Mouse (Mus musculus) bone marrow macrophage, adult 2 months (primary cell): ENCODE data around the gene Gipc1. TPM values are rescaled to one million over a fixed set of nuclear protein-coding genes. Genes with fewer than 3 reads are reported as not detected.
A peak's percentile ranks its signal among the peaks of the same experiment; 100 is the strongest.

Experiments used
- H3K27ac ChIP-seq: 2 replicates; pipeline ENCODE4 v1.5.1; 2012; ENCODE audit warnings: low read depth, low read length; ENCODE audit not compliant: insufficient read depth
- H3K4me1 ChIP-seq: 2 replicates; pipeline ENCODE4 v1.6.1; 2012; ENCODE audit warnings: low read length; ENCODE audit not compliant: control insufficient read depth, insufficient read depth
- H3K4me3 ChIP-seq: 2 replicates; pipeline ENCODE4 v1.5.1; 2012; ENCODE audit warnings: mild to moderate bottlenecking, low read length, moderate library complexity; ENCODE audit not compliant: insufficient read depth
- CTCF ChIP-seq: IDR thresholded peaks from 2 replicates; pipeline ENCODE4 v1.5.1; 2012; ENCODE audit warnings: low read depth, mild to moderate bottlenecking, low read length, moderate library complexity
- POLR2A ChIP-seq: IDR thresholded peaks from 2 replicates; pipeline ENCODE4 v1.6.1; 2012; ENCODE audit warnings: mild to moderate bottlenecking, low read depth, low read length, borderline replicate concordance
- polyA plus RNA-seq: library from polyadenylated mRNA; stranded (reverse); fragments of >200 nt; gene quantifications from 2 replicates; pipeline ENCODE4 v1.2.4, GENCODE M21; 2012; ENCODE audit not compliant: missing spikeins, insufficient read depth, insufficient read length

Gene Gipc1
- polyA plus RNA-seq, 1 experiment, result 32.2 TPM

- Histone ChIP-seq H3K4me1 (no peaks in the 10 kb centered on the region), H3K4me3 (no peak overlapping the region), H3K27ac (no peak overlapping the region)
- TF ChIP-seq POLR2A, result no peak
- no peak for TF ChIP-seq CTCF
These were observed 22.0 kb downstream of the Gipc1 start for GRCm38 (mm10) chr8:83674497-83674896.

- H3K27ac ChIP-seq, result no peak overlapping the region
- no peak overlapping the region for H3K4me3 ChIP-seq
- H3K4me1 ChIP-seq, result no peaks in the 10 kb centered on the region
- TF ChIP-seq POLR2A (no peak), CTCF (no peak)
These were observed 27.4 kb downstream of the Gipc1 start for GRCm38 (mm10) chr8:83679866-83680265.

- TF ChIP-seq CTCF, result no peak
- no peak for TF ChIP-seq POLR2A
- H3K4me3 ChIP-seq, result no peak overlapping the region
- H3K4me1 ChIP-seq, result no peaks in the 10 kb centered on the region
- no peak overlapping the region for H3K27ac ChIP-seq
These were observed 28.1 kb downstream of the Gipc1 start for GRCm38 (mm10) chr8:83680603-83681002.

GRCm38 (mm10) chr8:83681099-83681498 lies 28.6 kb downstream of the Gipc1 start:
- Histone ChIP-seq H3K27ac (no peak overlapping the region), H3K4me3 (no peak overlapping the region), H3K4me1 (no peaks in the 10 kb centered on the region)
- TF ChIP-seq CTCF, result no peak
- no peak for TF ChIP-seq POLR2A

DNA sequence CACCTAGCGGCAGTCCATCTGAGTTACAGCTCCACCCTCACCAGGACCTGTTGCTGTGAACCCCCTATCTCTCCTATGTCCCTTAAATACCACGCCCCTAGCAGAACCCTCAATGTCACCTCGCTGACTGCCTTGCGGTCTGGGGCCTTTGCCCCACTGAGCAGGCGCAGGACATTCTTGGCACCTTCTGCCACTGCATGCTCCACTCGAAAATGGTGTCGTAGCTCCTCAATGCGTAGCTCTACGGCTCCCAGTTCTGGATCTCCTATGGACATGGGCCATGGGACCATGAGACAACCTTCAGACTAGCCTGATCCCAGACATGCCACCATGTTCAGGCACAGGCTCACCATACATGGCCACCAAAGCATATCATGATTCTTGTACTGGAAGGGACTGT lies 32.0 kb downstream of the Gipc1 start:
- Histone ChIP-seq H3K4me1 (no peaks in the 10 kb centered on the region; the same call in 1 of the 2 replicates), H3K27ac (no peak overlapping the region), H3K4me3 (no peak overlapping the region)
- TF ChIP-seq CTCF, result no peak
- no peak for TF ChIP-seq POLR2A

DNA sequence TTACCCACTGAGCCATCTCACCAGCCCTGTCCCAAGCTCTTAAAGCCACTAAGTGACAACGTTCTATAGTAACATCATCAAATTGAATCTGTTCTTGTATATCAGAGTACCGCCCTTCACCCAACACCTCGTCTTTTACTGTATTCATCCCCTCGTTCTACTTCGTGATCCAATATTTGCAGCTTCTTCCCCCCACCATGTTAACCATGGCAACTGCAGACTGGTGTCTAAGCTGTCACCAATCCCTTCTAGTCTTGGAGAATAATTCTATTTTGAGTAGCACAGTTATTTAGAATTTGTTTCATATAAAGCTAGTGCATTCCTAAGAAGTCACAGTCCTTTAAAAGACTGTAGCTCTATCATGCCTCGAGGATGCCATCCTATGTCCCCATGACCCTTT lies 36.8 kb downstream of the Gipc1 start:
- no peak for TF ChIP-seq POLR2A
- no peak for TF ChIP-seq CTCF
- Histone ChIP-seq H3K4me1 (peaks cover 12% of the 10 kb centered on the region), H3K4me3 (no peak overlapping the region), H3K27ac (no peak overlapping the region)

DNA sequence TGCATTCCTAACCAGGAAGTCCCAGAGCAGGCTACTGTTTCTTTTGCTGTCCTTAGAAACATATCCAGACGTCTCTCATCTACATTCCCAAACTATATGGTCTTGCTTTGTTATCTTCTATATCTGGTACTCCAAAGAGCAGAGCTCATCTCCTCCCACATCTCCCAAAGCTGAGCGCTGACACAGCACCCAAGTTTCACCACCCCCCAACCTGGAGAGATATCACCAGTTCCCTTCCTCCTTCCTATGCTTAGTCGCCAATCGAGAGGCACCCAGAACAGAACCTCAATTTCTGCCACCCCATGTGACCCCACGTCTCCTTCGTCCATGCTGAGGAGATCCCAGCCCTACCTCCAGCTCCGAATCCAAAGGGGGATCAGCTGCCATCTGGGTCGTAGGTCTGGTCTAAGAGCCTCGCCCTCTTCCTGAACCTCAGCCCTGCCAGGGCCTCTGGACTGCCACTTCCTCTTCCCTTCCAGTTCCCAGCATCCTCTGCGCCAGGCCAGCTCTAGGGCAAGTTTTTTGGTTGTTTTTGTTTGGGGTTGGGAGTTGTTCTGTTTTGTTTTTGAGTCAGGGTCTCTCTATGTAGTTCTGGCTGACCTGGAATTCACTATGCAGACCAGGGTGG lies 41.2 kb downstream of the Gipc1 start:
- Histone ChIP-seq H3K4me1 (peaks cover 32% of the 10 kb centered on the region), H3K27ac (peak overlapping the region; percentile 98), H3K4me3 (peak overlapping the region; percentile 68)
- no peak; the same call in 1 of the 2 replicates for TF ChIP-seq CTCF
- TF ChIP-seq POLR2A, result 0 out of 2 replicates have a peak, but pooled peaks have one; percentile 24

DNA sequence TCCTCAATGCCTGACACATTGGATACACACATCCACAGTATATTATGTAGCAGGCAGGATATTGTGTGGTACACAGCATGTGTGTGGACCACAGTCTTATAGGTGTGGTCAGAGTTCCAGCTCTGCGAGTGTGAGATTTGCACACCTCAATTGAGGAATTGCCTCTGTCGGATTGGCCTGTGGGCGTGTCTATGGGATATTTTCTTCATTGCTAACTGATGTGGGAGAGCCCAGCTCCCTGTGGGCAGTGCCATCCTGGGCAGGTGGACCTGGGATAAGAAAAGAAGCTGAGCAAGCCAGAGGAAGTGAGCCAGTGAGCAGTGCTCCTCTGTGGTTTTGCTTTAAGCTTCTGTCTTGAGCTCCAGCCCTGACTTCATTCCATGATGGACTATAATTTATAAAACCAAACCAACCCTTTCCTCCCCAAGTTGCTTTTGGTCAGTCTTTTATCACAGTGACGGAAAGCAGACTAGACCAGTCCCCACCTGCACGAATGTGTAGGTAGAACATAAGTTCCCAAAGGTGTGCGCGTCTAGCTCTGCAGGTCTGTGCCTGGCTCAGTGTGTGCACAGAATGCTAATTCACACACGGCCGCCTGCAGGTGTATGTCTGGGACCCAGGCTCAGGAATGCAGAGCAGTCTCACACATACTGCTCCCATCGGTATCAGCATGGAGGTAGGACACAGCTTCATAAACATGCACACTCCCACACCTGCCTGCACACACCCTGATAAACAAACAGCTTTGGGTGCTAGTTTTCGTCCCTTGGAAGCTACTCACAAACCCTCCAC lies 42.1 kb downstream of the Gipc1 start:
- Histone ChIP-seq H3K4me1 (peaks cover 35% of the 10 kb centered on the region), H3K27ac (peak overlapping the region; percentile 98), H3K4me3 (peak overlapping the region; percentile 21)
- TF ChIP-seq POLR2A (no peak), CTCF (no peak)

- Histone ChIP-seq H3K27ac (peak overlapping the region; percentile 98), H3K4me3 (peak overlapping the region; percentile 21), H3K4me1 (peaks cover 42% of the 10 kb centered on the region)
- TF ChIP-seq POLR2A, result no peak
- TF ChIP-seq CTCF, result no peak
These were observed 43.1 kb downstream of the Gipc1 start for GRCm38 (mm10) chr8:83695351-83696106.
